ENCODE assay signal across 9 mouse cellular contexts in the genomic region with DNA sequence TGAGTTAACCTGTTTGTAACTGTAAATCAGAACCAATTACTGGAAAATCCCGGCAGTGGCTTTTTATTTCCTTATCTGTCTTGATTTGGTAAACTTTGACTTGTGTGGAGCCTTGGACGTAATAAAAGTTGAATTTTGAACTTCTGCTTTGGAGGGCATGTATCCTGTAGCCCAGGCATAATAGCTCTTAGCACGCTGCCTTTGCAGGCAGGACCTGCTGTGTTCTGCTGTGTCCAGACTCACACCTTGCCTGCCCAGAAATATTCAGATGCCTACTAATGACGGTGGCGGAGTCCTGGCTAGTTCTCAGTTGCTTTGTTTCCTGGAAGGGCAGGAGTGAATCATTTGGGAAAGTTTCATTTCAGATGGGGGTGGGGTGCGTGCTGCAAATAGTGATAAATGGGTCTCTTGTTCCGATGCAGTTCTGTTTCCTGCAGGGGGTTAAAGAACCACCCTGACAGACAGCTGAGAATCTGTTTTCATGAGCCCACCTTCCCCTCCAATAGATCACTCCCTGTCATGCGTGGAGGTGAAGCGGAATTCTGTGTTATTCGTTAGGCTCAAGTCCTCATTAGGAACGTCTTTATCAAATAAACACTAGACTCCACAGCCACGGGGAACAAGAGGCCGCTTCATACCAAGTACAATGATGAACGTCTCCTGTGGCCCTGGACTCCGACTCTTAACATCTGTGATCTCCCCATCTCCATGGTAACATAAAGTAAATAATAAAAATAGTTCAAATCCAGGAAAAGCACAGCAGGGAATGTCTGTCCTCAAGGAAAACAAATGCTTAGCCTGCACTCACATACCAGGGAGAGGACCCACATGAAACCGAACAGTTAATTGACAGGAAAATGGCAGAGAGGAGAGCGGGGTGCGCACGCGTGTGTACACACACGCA. TPM values are rescaled to one million over a fixed set of nuclear protein-coding genes. Genes with fewer than 3 reads are reported as not detected.
A peak's percentile ranks its signal among the peaks of the same experiment; 100 is the strongest.
DNase-seq lines count a peak whose midpoint lies in the region; ATAC-seq and TF ChIP-seq lines count a peak whose summit lies in the region.
"Had no signal": no experiment of that assay in that cellular context is flagged by ENCODE, and none has a peak within 500 bp of the region (broad histone marks: within the 10 kb centered on the region; RNA-seq: fewer than 3 reads in every experiment).

No protein-coding gene starts in this region.

- no peak for TF ChIP-seq POLR2A in embryonic fibroblast, embryonic 13.5 days (IDR thresholded peaks at IDR 0.05; ENCODE audit: low read depth, low read length)

- peaks cover 16% of the 10 kb centered on the region for H3K4me1 ChIP-seq in embryonic fibroblast, embryonic 13.5 days (ENCODE audit: control insufficient read depth, insufficient read depth, low read length)
- peaks cover 16% of the 10 kb centered on the region for H3K4me1 ChIP-seq in kidney, embryonic 15.5 days

- H3K9me3 ChIP-seq in kidney, embryonic 15.5 days (replicated peaks): no peaks in the 10 kb centered on the region

- DNase-seq in left cerebral cortex, postnatal 14 days (ENCODE audit: low spot score in 2 of 2): peak; percentile 4 to 8
- no peak for DNase-seq in left cerebral cortex, postnatal 36 days (ENCODE audit: low spot score in 2 of 2)
- DNase-seq in retina, postnatal 1 day: peak; percentile 53
- DNase-seq in right cerebral cortex, postnatal 4 days: no peak
- DNase-seq in urinary bladder, adult 2 months (ENCODE audit: low spot score): no peak

- H3K4me2 ChIP-seq in kidney, embryonic 15.5 days: peak overlapping the region; percentile 30

- intact Hi-C loops in left cerebral cortex, postnatal 14 days (cut with DNase I): no loop called here
- intact Hi-C loops in left cerebral cortex, postnatal 36 days (cut with DNase I): no loop called here

- H3K27ac ChIP-seq in embryonic fibroblast, embryonic 13.5 days (ENCODE audit: insufficient read depth, low read length): peak overlapping the region; percentile 71
- H3K27ac ChIP-seq in kidney, embryonic 15.5 days: no peak overlapping the region

- H3K9ac ChIP-seq in kidney, embryonic 15.5 days: no peak overlapping the region

- 49% methylated on average over 21 of the region's 21 CpGs for WGBS in kidney, embryonic 15.5 days

- TF ChIP-seq CTCF in embryonic fibroblast, embryonic 13.5 days (IDR thresholded peaks at IDR 0.05; ENCODE audit: borderline replicate concordance, insufficient read depth, low read length): no peak

- no peaks in the 10 kb centered on the region for H3K27me3 ChIP-seq in kidney, embryonic 15.5 days

- ATAC-seq in kidney, embryonic 15.5 days (replicated peaks; ENCODE audit: low FRiP score): 0 out of 2 replicates have a peak, but pooled peaks have one; percentile 12
- no peak for ATAC-seq in erythroblast, adult 5-6 weeks (replicated peaks; ENCODE audit: low FRiP score, poor library complexity, severe bottlenecking)

- H3K4me3 ChIP-seq in embryonic fibroblast, embryonic 13.5 days (ENCODE audit: insufficient read depth, low read length): no peak overlapping the region
- no peak overlapping the region for H3K4me3 ChIP-seq in kidney, embryonic 15.5 days (replicated peaks)

- H3K36me3 ChIP-seq in kidney, embryonic 15.5 days: no peaks in the 10 kb centered on the region

RNA-seq across cellular contexts. Expression of a gene that starts 54.7 kb away (rescaled TPM):
- total RNA-seq in left cerebral cortex, postnatal 14 days (2021): 10 to 100 TPM; 20.8 to 23.8 TPM
- total RNA-seq in left cerebral cortex, postnatal 36 days (2021): 10 to 100 TPM; 23.6 to 25.6 TPM
- polyA plus RNA-seq in embryonic fibroblast, embryonic 13.5 days (2011; ENCODE audit: insufficient read length, low read depth, missing spikeins): 1,420 and 1,765 TPM in 2 replicates
- polyA plus RNA-seq in kidney, embryonic 15.5 days (2015; fragmentation: Nextera tagmentation; extraction: Ambion mirVana): 242 and 266 TPM in 2 replicates
- 1.2 TPM in 1 of 2 replicates, not detected in the other for total RNA-seq in erythroblast, adult 5-6 weeks (2015; ENCODE audit: low replicate concordance)
- 0.26 TPM in 1 of 2 replicates, not detected in the other for total RNA-seq in erythroblast, adult 5-6 weeks (2017; ENCODE audit: low replicate concordance)
- 895 and 1,547 TPM in 2 replicates for polyA plus RNA-seq in urinary bladder, adult 2 months (2012; rRNA removed)
- total RNA-seq: MEL had no signal

Comparison
In these comparisons a context has a peak if more than half of its experiments do, and no peak if none do; other contexts are left out.
1. DNase-seq: peak in left cerebral cortex, postnatal 14 days (2 of 2) and retina, postnatal 1 day (single experiment); none in left cerebral cortex, postnatal 36 days (0 of 2), right cerebral cortex, postnatal 4 days (single experiment) and urinary bladder, adult 2 months (single experiment).
2. RNA of a gene that starts 54.7 kb away (total RNA-seq): 23.6 to 25.6 TPM in left cerebral cortex, postnatal 36 days and 20.8 to 23.8 TPM in left cerebral cortex, postnatal 14 days; 0.26 to 1.2 TPM in erythroblast, adult 5-6 weeks; every median in the first group is over 10 times any median in the second.